Mouse (Mus musculus) fat pad, adult 2 months (tissue): ENCODE results near the gene Saxo1.

Experiments used
- DNase-seq: peaks from one replicate; pipeline ENCODE4 v3.0.0-alpha.2; 2011; ENCODE audit warnings: low read depth, low spot score; ENCODE audit errors: extremely low read depth

The Saxo1 gene

GRCm38 (mm10) chr4:86425581-86425980 lies 132.5 kb downstream of the Saxo1 start:
- no peak for DNase-seq

GRCm38 (mm10) chr4:86422586-86422985 lies 135.5 kb downstream of the Saxo1 start:
- DNase-seq, result no peak

GRCm38 (mm10) chr4:86416401-86417025 lies 141.6 kb downstream of the Saxo1 start:
- DNase-seq, result no peak

GRCm38 (mm10) chr4:86413388-86413787 lies 144.7 kb downstream of the Saxo1 start:
- no peak for DNase-seq

GRCm38 (mm10) chr4:86410946-86411345 lies 147.2 kb downstream of the Saxo1 start:
- DNase-seq, result no peak

- peak; percentile 16 for DNase-seq
Observed at GRCm38 (mm10) chr4:86408421-86408820, 149.7 kb downstream of the Saxo1 start.

- no peak for DNase-seq
Observed at GRCm38 (mm10) chr4:86407200-86407527, 151.0 kb downstream of the Saxo1 start.

- no peak for DNase-seq
Observed at GRCm38 (mm10) chr4:86406501-86407199, 151.5 kb downstream of the Saxo1 start.

GRCm38 (mm10) chr4:86401116-86401515 lies 157.0 kb downstream of the Saxo1 start:
- DNase-seq, result no peak

- DNase-seq, result no peak
Observed at GRCm38 (mm10) chr4:86397470-86397869, 160.7 kb downstream of the Saxo1 start.

- DNase-seq, result no peak
Observed at GRCm38 (mm10) chr4:86396672-86397288, 161.3 kb downstream of the Saxo1 start.

GRCm38 (mm10) chr4:86395636-86396035 lies 162.5 kb downstream of the Saxo1 start:
- no peak for DNase-seq
